Mouse (Mus musculus): ENCODE data around the gene Camk2d. TPM values are rescaled to one million over a fixed set of nuclear protein-coding genes. Genes with fewer than 3 reads are reported as not detected.

The Camk2d gene
- polyA plus RNA-seq, 1 experiment from 2014 or later: 3.5 TPM

DNA sequence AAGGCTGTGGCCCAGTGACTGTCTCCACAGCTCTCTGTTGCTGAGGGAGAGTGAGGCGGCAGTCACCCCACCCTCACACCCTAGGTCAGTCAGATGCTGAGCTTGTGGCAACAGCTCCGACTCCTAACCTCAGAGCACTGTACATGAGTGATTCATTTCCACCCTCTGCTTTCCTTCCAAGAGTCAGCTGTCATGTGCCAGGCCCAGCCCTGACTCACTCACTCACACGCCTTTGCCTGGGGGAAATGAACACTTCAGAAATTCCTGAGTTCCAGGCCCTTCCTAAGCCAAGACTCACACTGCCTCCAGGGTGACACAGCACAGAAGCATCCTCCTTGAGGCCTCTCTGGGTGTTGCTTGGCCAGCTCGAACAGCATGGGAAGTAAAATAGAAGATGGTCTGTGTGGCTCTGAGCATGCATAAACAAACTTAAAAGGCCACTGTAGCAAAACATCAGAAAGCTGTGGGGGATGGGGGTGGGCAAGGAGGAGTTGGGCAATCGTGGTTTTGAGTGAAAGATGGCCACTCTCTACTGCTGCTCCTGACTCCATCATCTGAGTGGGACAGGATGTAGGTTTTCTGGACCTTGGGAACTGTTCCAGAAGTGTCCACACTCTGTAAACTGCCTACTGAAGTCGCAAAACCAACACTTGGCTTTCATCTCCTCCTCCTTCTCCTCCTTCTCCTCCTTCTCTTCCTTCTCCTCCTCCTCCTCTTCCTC lies 235.5 kb downstream of the Camk2d start:
- H3K36me3 ChIP-seq (ENCODE audit: control insufficient read depth, insufficient read depth): no peaks in the 10 kb centered on the region
- no peak overlapping the region for H3K9ac ChIP-seq (ENCODE audit: low read depth, low read length)
- H3K27ac ChIP-seq (ENCODE audit: low read length): no peak overlapping the region
- 46% methylated on average over 6 of the region's 6 CpGs for WGBS (ENCODE audit: insufficient replicate concordance)
- H3K4me2 ChIP-seq (ENCODE audit: low read depth, low read length): no peak overlapping the region
- no peaks in the 10 kb centered on the region for H3K4me1 ChIP-seq (ENCODE audit: control insufficient read depth, low read depth, low read length)
- no peaks in the 10 kb centered on the region for H3K9me3 ChIP-seq (replicated peaks; ENCODE audit: control insufficient read depth, low read length)
- H3K4me3 ChIP-seq (ENCODE audit: low read depth, low read length): no peak overlapping the region
- no peaks in the 10 kb centered on the region for H3K27me3 ChIP-seq (ENCODE audit: control insufficient read depth, insufficient read depth, low read depth, low read length)
- ATAC-seq (ENCODE audit: low read depth): no peak

DNA sequence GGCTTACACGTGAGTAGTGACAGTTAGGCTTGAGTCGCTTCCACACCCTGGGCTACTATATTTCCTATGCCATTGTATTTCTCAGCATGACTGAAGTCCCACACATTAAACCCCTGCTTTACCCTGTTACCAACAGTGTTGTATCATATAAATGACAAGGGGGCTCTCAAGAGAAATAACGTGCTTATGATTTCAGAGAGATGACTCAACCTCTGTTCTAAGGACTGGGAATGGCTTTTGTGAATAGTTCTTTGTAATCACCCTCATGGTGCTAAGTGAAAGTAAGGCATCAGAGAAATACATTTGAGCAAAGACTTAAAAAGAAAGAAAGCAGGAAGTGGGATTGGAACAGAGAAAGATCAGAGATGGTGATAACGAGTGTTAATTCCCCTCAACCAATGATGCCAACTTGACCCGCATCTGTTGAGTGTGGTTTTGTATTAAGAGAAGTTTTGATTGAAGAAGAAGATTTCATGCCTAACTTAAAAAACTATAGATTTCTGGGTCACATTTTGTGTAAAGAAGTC lies 238.6 kb downstream of the Camk2d start:
- ATAC-seq (ENCODE audit: low read depth): no peak
- WGBS (ENCODE audit: insufficient replicate concordance): 80% methylated on average over 5 of the region's 5 CpGs
- Histone ChIP-seq H3K4me3 (ENCODE audit: low read depth, low read length) (no peak overlapping the region), H3K9ac (ENCODE audit: low read depth, low read length) (no peak overlapping the region), H3K9me3 (replicated peaks; ENCODE audit: control insufficient read depth, low read length) (no peaks in the 10 kb centered on the region), H3K4me1 (ENCODE audit: control insufficient read depth, low read depth, low read length) (no peaks in the 10 kb centered on the region), H3K27ac (ENCODE audit: low read length) (no peak overlapping the region), H3K36me3 (ENCODE audit: control insufficient read depth, insufficient read depth) (no peaks in the 10 kb centered on the region), H3K27me3 (ENCODE audit: control insufficient read depth, insufficient read depth, low read depth, low read length) (no peaks in the 10 kb centered on the region), H3K4me2 (ENCODE audit: low read depth, low read length) (no peak overlapping the region)

DNA sequence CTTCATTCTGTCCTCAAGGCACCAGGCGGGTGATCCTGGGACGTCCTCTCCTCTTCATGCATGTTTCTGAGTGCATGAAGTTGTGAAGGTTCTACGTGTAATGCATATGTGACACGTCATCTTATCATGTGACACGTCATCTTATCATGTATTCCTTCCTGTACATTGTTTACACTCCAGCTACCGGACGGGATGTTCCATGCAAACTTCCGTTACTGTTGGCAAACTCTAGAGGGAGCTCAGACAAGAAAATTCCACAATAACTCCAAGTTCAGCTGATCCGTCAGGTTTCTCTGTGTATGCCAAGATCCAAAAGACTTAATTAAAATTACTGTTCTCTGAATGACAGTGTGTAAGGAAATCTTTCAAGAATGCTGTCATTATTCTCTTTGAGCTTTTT lies 246.7 kb downstream of the Camk2d start:
- ATAC-seq (ENCODE audit: low read depth): no peak
- no peaks in the 10 kb centered on the region for H3K4me1 ChIP-seq (ENCODE audit: control insufficient read depth, low read depth, low read length)
- no peak overlapping the region for H3K27ac ChIP-seq (ENCODE audit: low read length)
- no peaks in the 10 kb centered on the region for H3K9me3 ChIP-seq (replicated peaks; ENCODE audit: control insufficient read depth, low read length)
- no peak overlapping the region for H3K9ac ChIP-seq (ENCODE audit: low read depth, low read length)
- H3K36me3 ChIP-seq (ENCODE audit: control insufficient read depth, insufficient read depth): no peaks in the 10 kb centered on the region
- 62% methylated on average over 9 of the region's 9 CpGs for WGBS (ENCODE audit: insufficient replicate concordance)
- no peak overlapping the region for H3K4me3 ChIP-seq (ENCODE audit: low read depth, low read length)
- no peak overlapping the region for H3K4me2 ChIP-seq (ENCODE audit: low read depth, low read length)
- no peaks in the 10 kb centered on the region for H3K27me3 ChIP-seq (ENCODE audit: control insufficient read depth, insufficient read depth, low read depth, low read length)

DNA sequence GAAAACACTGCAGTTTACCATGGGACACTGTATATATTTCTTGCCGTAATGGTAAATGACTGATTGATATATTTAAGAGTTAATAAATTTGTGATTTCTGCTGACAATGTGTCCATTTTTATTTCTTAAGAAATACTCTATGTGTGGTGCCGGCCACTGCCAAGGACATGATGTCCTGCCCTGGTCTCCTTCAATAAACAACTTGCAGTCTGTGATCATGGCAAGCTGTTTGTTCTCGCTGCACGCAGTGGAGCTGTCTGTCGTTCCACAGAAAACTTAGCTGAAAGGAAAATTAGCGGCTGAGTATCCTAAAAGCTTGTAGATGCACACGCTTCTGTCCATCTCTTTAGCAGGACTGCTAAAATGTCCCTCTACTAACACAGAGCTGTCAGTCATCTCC lies 248.7 kb downstream of the Camk2d start:
- Histone ChIP-seq H3K4me3 (ENCODE audit: low read depth, low read length) (no peak overlapping the region), H3K27me3 (ENCODE audit: control insufficient read depth, insufficient read depth, low read depth, low read length) (no peaks in the 10 kb centered on the region), H3K4me1 (ENCODE audit: control insufficient read depth, low read depth, low read length) (no peaks in the 10 kb centered on the region), H3K9ac (ENCODE audit: low read depth, low read length) (no peak overlapping the region), H3K36me3 (ENCODE audit: control insufficient read depth, insufficient read depth) (no peaks in the 10 kb centered on the region), H3K27ac (ENCODE audit: low read length) (no peak overlapping the region), H3K4me2 (ENCODE audit: low read depth, low read length) (no peak overlapping the region), H3K9me3 (replicated peaks; ENCODE audit: control insufficient read depth, low read length) (no peaks in the 10 kb centered on the region)
- WGBS (ENCODE audit: insufficient replicate concordance): 79% methylated on average over 7 of the region's 7 CpGs
- no peak for ATAC-seq (ENCODE audit: low read depth)

DNA sequence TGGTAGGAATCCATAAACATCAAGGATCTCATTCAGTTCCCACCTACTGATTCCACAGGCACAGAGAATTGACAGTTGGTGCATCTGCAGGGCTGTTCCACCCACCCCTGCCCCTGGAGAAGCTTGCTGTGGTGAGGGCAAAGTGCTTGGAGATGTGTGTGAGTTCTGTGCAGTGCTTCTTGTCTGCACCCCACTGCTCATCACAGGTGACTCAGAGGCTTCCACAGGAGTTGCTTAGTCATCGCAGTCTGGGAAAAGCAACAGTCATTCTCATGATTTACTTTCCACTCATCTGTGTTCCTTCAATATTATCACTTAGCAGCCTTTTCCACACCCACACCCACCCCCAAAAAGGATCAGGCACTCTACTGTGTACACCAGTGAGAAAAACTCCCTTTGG lies 252.0 kb downstream of the Camk2d start:
- Histone ChIP-seq H3K4me3 (ENCODE audit: low read depth, low read length) (no peak overlapping the region), H3K4me1 (ENCODE audit: control insufficient read depth, low read depth, low read length) (no peaks in the 10 kb centered on the region), H3K27ac (ENCODE audit: low read length) (no peak overlapping the region), H3K4me2 (ENCODE audit: low read depth, low read length) (no peak overlapping the region), H3K9ac (ENCODE audit: low read depth, low read length) (no peak overlapping the region), H3K36me3 (ENCODE audit: control insufficient read depth, insufficient read depth) (no peaks in the 10 kb centered on the region), H3K27me3 (ENCODE audit: control insufficient read depth, insufficient read depth, low read depth, low read length) (no peaks in the 10 kb centered on the region), H3K9me3 (replicated peaks; ENCODE audit: control insufficient read depth, low read length) (no peaks in the 10 kb centered on the region)
- 92% methylated on average over 1 of the region's 1 CpGs for WGBS (ENCODE audit: insufficient replicate concordance)
- no peak for ATAC-seq (ENCODE audit: low read depth)

DNA sequence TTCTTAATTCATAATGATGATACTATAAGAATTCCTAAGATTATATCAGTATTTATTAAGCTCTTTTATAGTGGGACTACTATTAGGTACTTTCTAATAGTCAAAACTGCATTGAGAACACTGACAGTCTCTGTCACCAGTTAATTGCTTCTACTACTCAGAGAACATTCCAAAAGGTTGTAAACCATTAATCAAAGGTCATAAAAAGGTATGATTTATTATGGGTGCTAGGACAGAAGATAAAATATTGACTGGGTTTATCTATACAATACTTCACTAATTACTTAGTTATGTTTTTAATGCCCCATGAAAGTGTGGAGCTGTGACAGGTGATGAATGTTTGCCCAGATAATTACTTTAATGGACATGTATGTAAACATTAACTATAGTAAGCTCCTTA lies 264.3 kb downstream of the Camk2d start:
- no peak overlapping the region for H3K4me3 ChIP-seq (ENCODE audit: low read depth, low read length)
- H3K36me3 ChIP-seq (ENCODE audit: control insufficient read depth, insufficient read depth): no peaks in the 10 kb centered on the region
- no peak overlapping the region for H3K9ac ChIP-seq (ENCODE audit: low read depth, low read length)
- no peaks in the 10 kb centered on the region for H3K9me3 ChIP-seq (replicated peaks; ENCODE audit: control insufficient read depth, low read length)
- no peak for ATAC-seq (ENCODE audit: low read depth)
- no peaks in the 10 kb centered on the region for H3K4me1 ChIP-seq (ENCODE audit: control insufficient read depth, low read depth, low read length)
- no peaks in the 10 kb centered on the region for H3K27me3 ChIP-seq (ENCODE audit: control insufficient read depth, insufficient read depth, low read depth, low read length)
- no peak overlapping the region for H3K27ac ChIP-seq (ENCODE audit: low read length)
- H3K4me2 ChIP-seq (ENCODE audit: low read depth, low read length): no peak overlapping the region

DNA sequence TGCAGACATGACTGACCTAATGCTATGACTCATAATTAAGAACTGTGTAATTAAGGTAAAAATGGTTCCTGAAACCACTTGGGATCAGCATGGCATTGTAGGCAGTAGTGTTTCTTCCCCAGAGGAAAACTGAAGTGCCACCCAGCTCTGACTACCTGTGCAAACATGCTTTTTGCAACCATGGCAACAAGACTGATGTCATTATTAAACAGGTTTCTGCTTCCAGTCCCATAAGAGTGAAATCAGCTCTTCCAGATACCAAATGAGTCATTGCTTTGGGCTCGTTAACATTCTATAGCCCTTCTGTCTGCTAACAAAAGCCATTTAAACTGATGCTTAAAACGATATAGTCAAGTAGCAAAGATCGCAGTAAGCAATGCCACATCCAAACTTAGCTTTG lies 273.5 kb downstream of the Camk2d start:
- Histone ChIP-seq H3K4me2 (ENCODE audit: low read depth, low read length) (no peak overlapping the region), H3K36me3 (ENCODE audit: control insufficient read depth, insufficient read depth) (no peaks in the 10 kb centered on the region), H3K9me3 (replicated peaks; ENCODE audit: control insufficient read depth, low read length) (no peaks in the 10 kb centered on the region), H3K9ac (ENCODE audit: low read depth, low read length) (no peak overlapping the region), H3K4me1 (ENCODE audit: control insufficient read depth, low read depth, low read length) (no peaks in the 10 kb centered on the region), H3K4me3 (ENCODE audit: low read depth, low read length) (no peak overlapping the region), H3K27me3 (ENCODE audit: control insufficient read depth, insufficient read depth, low read depth, low read length) (no peaks in the 10 kb centered on the region), H3K27ac (ENCODE audit: low read length) (no peak overlapping the region)
- ATAC-seq (ENCODE audit: low read depth): no peak
- WGBS (ENCODE audit: insufficient replicate concordance): 57% methylated on average over 3 of the region's 3 CpGs

DNA sequence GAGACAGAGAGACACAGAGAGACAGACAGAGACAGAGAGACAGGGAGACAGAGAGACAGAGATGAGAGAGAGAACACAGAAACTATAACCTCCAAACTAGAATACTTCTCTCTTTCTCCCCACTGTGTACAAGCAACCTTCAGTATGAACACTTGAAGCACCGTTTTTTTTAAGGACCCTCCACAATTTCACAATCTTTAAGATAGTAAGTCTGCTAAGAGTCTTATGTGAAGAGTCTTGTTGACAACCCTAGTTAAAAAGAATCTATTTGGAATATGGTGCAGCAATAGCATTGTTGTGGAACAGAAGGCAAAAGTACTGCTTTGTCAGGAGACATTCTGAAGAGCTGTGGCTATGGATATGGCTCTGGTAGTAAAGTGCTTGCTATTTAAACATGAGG lies 274.6 kb downstream of the Camk2d start:
- Histone ChIP-seq H3K4me1 (ENCODE audit: control insufficient read depth, low read depth, low read length) (no peaks in the 10 kb centered on the region), H3K4me2 (ENCODE audit: low read depth, low read length) (no peak overlapping the region), H3K27ac (ENCODE audit: low read length) (no peak overlapping the region), H3K4me3 (ENCODE audit: low read depth, low read length) (no peak overlapping the region), H3K9ac (ENCODE audit: low read depth, low read length) (no peak overlapping the region), H3K27me3 (ENCODE audit: control insufficient read depth, insufficient read depth, low read depth, low read length) (no peaks in the 10 kb centered on the region), H3K36me3 (ENCODE audit: control insufficient read depth, insufficient read depth) (no peaks in the 10 kb centered on the region), H3K9me3 (replicated peaks; ENCODE audit: control insufficient read depth, low read length) (no peaks in the 10 kb centered on the region)
- ATAC-seq (ENCODE audit: low read depth): no peak
- 70% methylated on average over 1 of the region's 1 CpGs for WGBS (ENCODE audit: insufficient replicate concordance)

DNA sequence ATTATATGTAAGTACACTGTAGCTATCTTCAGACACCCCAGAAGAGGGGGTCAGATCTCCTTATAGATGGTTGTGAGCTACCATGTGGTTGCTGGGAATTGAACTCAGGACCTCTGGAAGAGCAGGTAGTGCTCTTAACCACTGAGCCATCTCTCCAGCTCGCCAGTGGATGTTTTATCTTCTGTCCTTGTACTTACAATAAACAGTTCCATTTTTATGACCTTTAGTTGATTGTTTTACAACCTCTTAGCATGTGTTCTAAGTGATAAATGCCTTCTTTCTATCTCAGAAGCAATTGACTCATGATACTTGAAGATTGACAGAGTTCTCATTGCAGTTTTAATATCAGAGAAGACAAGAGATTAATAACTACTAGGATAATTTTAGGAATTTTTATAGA lies 282.1 kb downstream of the Camk2d start:
- no peak for ATAC-seq (ENCODE audit: low read depth)
- Histone ChIP-seq H3K9me3 (replicated peaks; ENCODE audit: control insufficient read depth, low read length) (no peaks in the 10 kb centered on the region), H3K36me3 (ENCODE audit: control insufficient read depth, insufficient read depth) (no peaks in the 10 kb centered on the region), H3K27me3 (ENCODE audit: control insufficient read depth, insufficient read depth, low read depth, low read length) (no peaks in the 10 kb centered on the region), H3K4me3 (ENCODE audit: low read depth, low read length) (no peak overlapping the region), H3K4me2 (ENCODE audit: low read depth, low read length) (no peak overlapping the region), H3K4me1 (ENCODE audit: control insufficient read depth, low read depth, low read length) (no peaks in the 10 kb centered on the region), H3K9ac (ENCODE audit: low read depth, low read length) (no peak overlapping the region), H3K27ac (ENCODE audit: low read length) (no peak overlapping the region)
- 35% methylated on average over 1 of the region's 1 CpGs for WGBS (ENCODE audit: insufficient replicate concordance)
